In the genomic region with DNA sequence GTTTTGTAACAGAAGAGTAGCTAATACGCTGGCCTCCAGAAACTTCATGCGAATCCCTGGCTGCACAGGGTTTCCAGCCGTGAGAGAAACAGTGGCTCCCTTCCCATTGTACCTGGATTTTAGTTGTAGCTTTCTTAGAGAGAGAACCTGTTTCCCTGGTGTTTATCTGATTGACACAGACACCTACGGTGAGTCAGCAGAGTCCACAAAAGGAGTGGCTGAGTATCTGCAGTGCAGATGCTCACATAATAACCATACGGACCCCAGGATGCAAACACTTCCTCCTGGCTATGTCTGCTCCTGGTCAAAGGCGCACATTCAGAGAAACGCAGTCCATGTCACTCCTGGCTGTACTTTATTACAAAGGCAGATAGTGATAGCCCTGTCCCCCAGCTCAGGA, we compare ENCODE assay signal across 20 mouse cellular contexts. TPM values are rescaled to one million over a fixed set of nuclear protein-coding genes. Genes with fewer than 3 reads are reported as not detected.
DNase-seq lines count a peak whose midpoint lies in the region; ATAC-seq lines count a peak whose summit lies in the region.
"Had no signal": no experiment of that assay in that cellular context is flagged by ENCODE, and none has a peak within 500 bp of the region (broad histone marks: within the 10 kb centered on the region; RNA-seq: fewer than 3 reads in every experiment).

No protein-coding gene starts in this region.

- no peaks in the 10 kb centered on the region for H3K27me3 ChIP-seq in embryonic facial prominence, embryonic 14.5 days (replicated peaks; ENCODE audit: control insufficient read depth, insufficient read depth, low read length)
- no peaks in the 10 kb centered on the region for H3K27me3 ChIP-seq in embryonic facial prominence, embryonic 10.5 days (replicated peaks; ENCODE audit: low read depth, poor library complexity, severe bottlenecking)
- H3K27me3 ChIP-seq in kidney, embryonic 15.5 days, result no peaks in the 10 kb centered on the region
- H3K27me3 ChIP-seq in intestine, embryonic 16.5 days (replicated peaks; ENCODE audit: control insufficient read depth, insufficient read depth, low read length), result no peaks in the 10 kb centered on the region
- H3K27me3 ChIP-seq: midbrain, embryonic 15.5 days; neural tube, embryonic 15.5 days had no signal

- H3K4me2 ChIP-seq in embryonic facial prominence, embryonic 14.5 days (ENCODE audit: low read depth, low read length), result no peak overlapping the region
- no peak overlapping the region for H3K4me2 ChIP-seq in kidney, embryonic 15.5 days
- no peak overlapping the region for H3K4me2 ChIP-seq in intestine, embryonic 16.5 days (ENCODE audit: low read depth, low read length)
- H3K4me2 ChIP-seq: heart, embryonic 13.5 days; midbrain, embryonic 15.5 days; neural tube, embryonic 15.5 days had no signal

- 72% methylated on average over 7 of the region's 7 CpGs for WGBS in embryonic facial prominence, embryonic 14.5 days
- WGBS in embryonic facial prominence, embryonic 10.5 days, result 85% methylated on average over 7 of the region's 7 CpGs
- 73% methylated on average over 7 of the region's 7 CpGs for WGBS in kidney, embryonic 15.5 days
- 68% methylated on average over 7 of the region's 7 CpGs for WGBS in intestine, embryonic 16.5 days

- H3K4me1 ChIP-seq in embryonic facial prominence, embryonic 14.5 days (ENCODE audit: control insufficient read depth, insufficient read depth, low read length), result no peaks in the 10 kb centered on the region
- H3K4me1 ChIP-seq in embryonic facial prominence, embryonic 10.5 days, result 0 out of 2 replicates have a peak, but pooled peaks cover 8% of the 10 kb centered on the region
- H3K4me1 ChIP-seq in kidney, embryonic 15.5 days, result peaks cover 29% of the 10 kb centered on the region
- H3K4me1 ChIP-seq in intestine, embryonic 16.5 days (ENCODE audit: control insufficient read depth, insufficient read depth, low read length), result no peaks in the 10 kb centered on the region
- H3K4me1 ChIP-seq: heart, embryonic 13.5 days had no signal

- H3K9me3 ChIP-seq in embryonic facial prominence, embryonic 14.5 days (ENCODE audit: control insufficient read depth, low read length), result 0 out of 2 replicates have a peak, but pooled peaks cover 4% of the 10 kb centered on the region
- H3K9me3 ChIP-seq in embryonic facial prominence, embryonic 10.5 days, result no peaks in the 10 kb centered on the region
- no peaks in the 10 kb centered on the region; the same call in 1 of the 2 replicates for H3K9me3 ChIP-seq in kidney, embryonic 15.5 days (replicated peaks)
- no peaks in the 10 kb centered on the region for H3K9me3 ChIP-seq in intestine, embryonic 16.5 days (ENCODE audit: control insufficient read depth, low read length)
- H3K9me3 ChIP-seq: heart, embryonic 13.5 days; midbrain, embryonic 15.5 days; neural tube, embryonic 15.5 days had no signal

- ATAC-seq in embryonic facial prominence, embryonic 14.5 days (ENCODE audit: low read depth), result no peak
- no peak for ATAC-seq in kidney, embryonic 15.5 days (replicated peaks; ENCODE audit: low FRiP score)
- peak; percentile 46; the same call in 1 of the 2 replicates for ATAC-seq in intestine, embryonic 16.5 days
- ATAC-seq: forebrain, embryonic 16.5 days; hindbrain, postnatal 0 days; midbrain, embryonic 15.5 days had no signal

- H3K4me3 ChIP-seq in embryonic facial prominence, embryonic 14.5 days (ENCODE audit: low read depth, low read length), result no peak overlapping the region
- no peak overlapping the region for H3K4me3 ChIP-seq in embryonic facial prominence, embryonic 10.5 days
- H3K4me3 ChIP-seq in kidney, embryonic 15.5 days (replicated peaks), result no peak overlapping the region
- H3K4me3 ChIP-seq in intestine, embryonic 16.5 days (ENCODE audit: low read length), result no peak overlapping the region
- H3K4me3 ChIP-seq: heart, embryonic 13.5 days; midbrain, embryonic 15.5 days; neural tube, embryonic 15.5 days had no signal

- H3K9ac ChIP-seq in embryonic facial prominence, embryonic 14.5 days (ENCODE audit: low read depth, low read length), result no peak overlapping the region
- no peak overlapping the region for H3K9ac ChIP-seq in kidney, embryonic 15.5 days
- no peak overlapping the region for H3K9ac ChIP-seq in intestine, embryonic 16.5 days (ENCODE audit: low read depth, low read length)
- H3K9ac ChIP-seq: heart, embryonic 13.5 days; liver, embryonic 14.5 days; midbrain, embryonic 15.5 days; neural tube, embryonic 15.5 days had no signal

- DNase-seq in embryonic facial prominence, embryonic 14.5 days (ENCODE audit: low spot score), result no peak
- DNase-seq in embryonic facial prominence, embryonic 10.5 days (ENCODE audit: low spot score), result no peak
- no peak for DNase-seq in kidney, adult 11 months
- peak; percentile 1 for DNase-seq in 416B (ENCODE audit: low read depth)
- no peak for DNase-seq in layer of hippocampus, postnatal 36 days
- no peak for DNase-seq in ovary, postnatal 10 days (ENCODE audit: low spot score)
- DNase-seq: adrenal gland, adult 8-10 months; cerebellum, adult 2 months; liver; right cerebral cortex, postnatal 25 days; spleen, adult 18-20 months had no signal

- peak overlapping the region; percentile 28; the same call in 1 of the 2 replicates for H3K27ac ChIP-seq in embryonic facial prominence, embryonic 14.5 days (replicated peaks; ENCODE audit: low read depth, low read length)
- no peak overlapping the region for H3K27ac ChIP-seq in embryonic facial prominence, embryonic 10.5 days (replicated peaks)
- peak overlapping the region; percentile 64 for H3K27ac ChIP-seq in kidney, embryonic 15.5 days
- no peak overlapping the region for H3K27ac ChIP-seq in intestine, embryonic 16.5 days (ENCODE audit: low read length)
- H3K27ac ChIP-seq: heart, embryonic 13.5 days; hindbrain, postnatal 0 days; liver, embryonic 14.5 days; macrophage; midbrain, embryonic 15.5 days; neural tube, embryonic 15.5 days had no signal

- H3K36me3 ChIP-seq in embryonic facial prominence, embryonic 14.5 days (ENCODE audit: control insufficient read depth, insufficient read depth, low read length), result no peaks in the 10 kb centered on the region
- H3K36me3 ChIP-seq in embryonic facial prominence, embryonic 10.5 days (replicated peaks), result no peaks in the 10 kb centered on the region
- H3K36me3 ChIP-seq in kidney, embryonic 15.5 days, result no peaks in the 10 kb centered on the region
- H3K36me3 ChIP-seq in intestine, embryonic 16.5 days (ENCODE audit: control insufficient read depth, insufficient read depth, low read length), result no peaks in the 10 kb centered on the region
- H3K36me3 ChIP-seq: heart, embryonic 13.5 days; midbrain, embryonic 15.5 days; neural tube, embryonic 15.5 days had no signal

RNA-seq across cellular contexts. Expression of a gene that starts 48.6 kb away (rescaled TPM):
- 6.6 and 6.9 TPM in 2 replicates for polyA plus RNA-seq in embryonic facial prominence, embryonic 14.5 days (2014; fragmentation: Nextera tagmentation; extraction: Ambion mirVana)
- 14.8 and 15.4 TPM in 2 replicates for polyA plus RNA-seq in embryonic facial prominence, embryonic 10.5 days (2016; fragmentation: Nextera tagmentation; extraction: Ambion mirVana)
- 26.9 and 27.9 TPM in 2 replicates for polyA plus RNA-seq in kidney, embryonic 15.5 days (2015; fragmentation: Nextera tagmentation; extraction: Ambion mirVana)
- polyA plus RNA-seq in intestine, embryonic 16.5 days (2015; fragmentation: Nextera tagmentation; extraction: Ambion mirVana), result 3.5 and 3.6 TPM in 2 replicates
- total RNA-seq in layer of hippocampus, postnatal 36 days (2021), result 10 to 100 TPM; 26.1 to 29.0 TPM

Comparison
In these comparisons a context has a peak if more than half of its experiments do, and no peak if none do; other contexts are left out.
1. H3K27ac ChIP-seq: peak in embryonic facial prominence, embryonic 14.5 days (single experiment) and kidney, embryonic 15.5 days (single experiment); none in embryonic facial prominence, embryonic 10.5 days (single experiment) and intestine, embryonic 16.5 days (single experiment).